ENCODE assay signal across 7 mouse cellular contexts in genomic region chr17:28522623-28523354, GRCm38 (mm10). TPM values are rescaled to one million over a fixed set of nuclear protein-coding genes. Genes with fewer than 3 reads are reported as not detected.
DNase-seq lines count a peak whose midpoint lies in the region; ATAC-seq and TF ChIP-seq lines count a peak whose summit lies in the region.

No protein-coding gene starts in this region.

- peak overlapping the region; percentile 87 for H3K4me2 ChIP-seq in limb, embryonic 11.5 days (ENCODE audit: low read depth, severe bottlenecking)
- H3K4me2 ChIP-seq in midbrain, embryonic 13.5 days (replicated peaks), result peak overlapping the region; percentile 93

- peak; percentile 91 for TF ChIP-seq EP300 in heart, adult 2 months (IDR thresholded peaks at IDR 0.05; ENCODE audit: insufficient read depth, low read depth, low read length)

- peaks cover 50% of the 10 kb centered on the region for H3K4me1 ChIP-seq in embryonic facial prominence, embryonic 10.5 days
- peaks cover 15% of the 10 kb centered on the region for H3K4me1 ChIP-seq in heart, adult 2 months (ENCODE audit: control insufficient read depth, insufficient read depth, low read length)
- H3K4me1 ChIP-seq in kidney, adult 2 months (ENCODE audit: control insufficient read depth, insufficient read depth, low read length), result peaks cover 28% of the 10 kb centered on the region
- peaks cover 8% of the 10 kb centered on the region for H3K4me1 ChIP-seq in limb, embryonic 11.5 days (ENCODE audit: control insufficient read depth, insufficient read depth, low read length)
- H3K4me1 ChIP-seq in midbrain, embryonic 13.5 days (replicated peaks), result peaks cover 30% of the 10 kb centered on the region
- peaks cover 20% of the 10 kb centered on the region for H3K4me1 ChIP-seq in small intestine, adult 2 months (ENCODE audit: control insufficient read depth, insufficient read depth, insufficient read length, low read length)

- DNase-seq in adrenal gland, postnatal 14 days, result peak; percentile 95
- DNase-seq in embryonic facial prominence, embryonic 10.5 days (ENCODE audit: low spot score), result peak; percentile 91
- peak; percentile 96 to 97 for DNase-seq in heart, adult 2 months
- peak; percentile 98 for DNase-seq in kidney, adult 2 months
- peak; percentile 90 for DNase-seq in limb, embryonic 11.5 days (ENCODE audit: low spot score)

- H3K27me3 ChIP-seq in embryonic facial prominence, embryonic 10.5 days (replicated peaks; ENCODE audit: low read depth, poor library complexity, severe bottlenecking), result peaks cover 67% of the 10 kb centered on the region
- H3K27me3 ChIP-seq in heart, adult 2 months (ENCODE audit: control insufficient read depth, insufficient read depth, low read length), result no peaks in the 10 kb centered on the region
- no peaks in the 10 kb centered on the region for H3K27me3 ChIP-seq in kidney, adult 2 months (replicated peaks; ENCODE audit: control insufficient read depth, insufficient read depth, low read length)
- 0 out of 2 replicates have a peak, but pooled peaks cover 13% of the 10 kb centered on the region for H3K27me3 ChIP-seq in limb, embryonic 11.5 days (ENCODE audit: control insufficient read depth, insufficient read depth, low read length)
- peaks cover 50% of the 10 kb centered on the region for H3K27me3 ChIP-seq in midbrain, embryonic 13.5 days
- no peaks in the 10 kb centered on the region for H3K27me3 ChIP-seq in small intestine, adult 2 months (ENCODE audit: control insufficient read depth, insufficient read depth, low read length)

- peak; percentile 99 for TF ChIP-seq POLR2A in heart, adult 2 months (IDR thresholded peaks at IDR 0.05; ENCODE audit: insufficient read depth, low read depth, low read length)
- peak; percentile 90 for TF ChIP-seq POLR2A in kidney, adult 2 months (IDR thresholded peaks at IDR 0.05; ENCODE audit: low read depth, low read length)
- peak; percentile 78 for TF ChIP-seq POLR2A in small intestine, adult 2 months (IDR thresholded peaks at IDR 0.05; ENCODE audit: low read depth, low read length)

- no peaks in the 10 kb centered on the region for H3K79me2 ChIP-seq in heart, adult 2 months (replicated peaks; ENCODE audit: control insufficient read depth, insufficient read depth, low read length)

- peak; percentile 78 for ATAC-seq in limb, embryonic 11.5 days (ENCODE audit: insufficient number of reproducible peaks, low FRiP score, low TSS enrichment, low read depth)
- peak; percentile 80 for ATAC-seq in midbrain, embryonic 13.5 days

- intact Hi-C loops in heart, adult 2 months (cut with DNase I), result loop anchor here (1.0 to 10.0 kb wide), 3 partner anchors 58 to 318 kb away; partner anchors contain the start of gene Def6

- H3K4me3 ChIP-seq in embryonic facial prominence, embryonic 10.5 days, result peak overlapping the region; percentile 79
- H3K4me3 ChIP-seq in heart, adult 2 months, result peak overlapping the region; percentile 79
- H3K4me3 ChIP-seq in kidney, adult 2 months (ENCODE audit: insufficient read depth, low read depth, low read length), result peak overlapping the region; percentile 62
- H3K4me3 ChIP-seq in limb, embryonic 11.5 days (ENCODE audit: low read depth, low read length), result peak overlapping the region; percentile 67
- peak overlapping the region; percentile 73 for H3K4me3 ChIP-seq in midbrain, embryonic 13.5 days (replicated peaks)
- peak overlapping the region; percentile 69 for H3K4me3 ChIP-seq in small intestine, adult 2 months (ENCODE audit: low read depth, low read length)

- TF ChIP-seq CTCF in heart, adult 2 months (IDR thresholded peaks at IDR 0.05), result no peak
- TF ChIP-seq CTCF in kidney, adult 2 months (conservative IDR thresholded peaks at IDR 0.05; ENCODE audit: insufficient read depth, insufficient read length, low read depth, low read length), result no peak
- TF ChIP-seq CTCF in small intestine, adult 2 months (IDR thresholded peaks at IDR 0.05; ENCODE audit: extremely low read depth, insufficient read length, insufficient replicate concordance, low read depth, low read length), result no peak

- under 1% methylated on average over 66 of the region's 66 CpGs for WGBS in embryonic facial prominence, embryonic 10.5 days
- WGBS in heart, adult 2 months, result under 1% methylated on average over 64 of the region's 66 CpGs
- under 1% methylated on average over 66 of the region's 66 CpGs for WGBS in kidney, adult 2 months
- WGBS in limb, embryonic 11.5 days, result under 1% methylated on average over 50 of the region's 66 CpGs
- under 1% methylated on average over 49 of the region's 66 CpGs for WGBS in midbrain, embryonic 13.5 days
- WGBS in small intestine, adult 2 months, result under 1% methylated on average over 49 of the region's 66 CpGs

- H3K27ac ChIP-seq in embryonic facial prominence, embryonic 10.5 days (replicated peaks), result peak overlapping the region; percentile 95
- peak overlapping the region; percentile 96 for H3K27ac ChIP-seq in heart, adult 2 months
- H3K27ac ChIP-seq in kidney, adult 2 months (ENCODE audit: insufficient read depth, low read depth, low read length), result peak overlapping the region; percentile 63
- H3K27ac ChIP-seq in limb, embryonic 11.5 days (replicated peaks; ENCODE audit: low read depth, low read length), result peak overlapping the region; percentile 82
- H3K27ac ChIP-seq in midbrain, embryonic 13.5 days, result peak overlapping the region; percentile 91
- peak overlapping the region; percentile 88 for H3K27ac ChIP-seq in small intestine, adult 2 months (ENCODE audit: insufficient read depth, low read depth, low read length)

- peak overlapping the region; percentile 83 for H3K9ac ChIP-seq in heart, adult 2 months (ENCODE audit: low read depth, low read length)
- peak overlapping the region; percentile 76 for H3K9ac ChIP-seq in limb, embryonic 11.5 days (ENCODE audit: low read length)
- peak overlapping the region; percentile 85 for H3K9ac ChIP-seq in midbrain, embryonic 13.5 days (replicated peaks)

- H3K9me3 ChIP-seq in embryonic facial prominence, embryonic 10.5 days, result no peaks in the 10 kb centered on the region
- no peaks in the 10 kb centered on the region for H3K9me3 ChIP-seq in limb, embryonic 11.5 days (ENCODE audit: control insufficient read depth, low read length)
- no peaks in the 10 kb centered on the region for H3K9me3 ChIP-seq in midbrain, embryonic 13.5 days

- H3K36me3 ChIP-seq in embryonic facial prominence, embryonic 10.5 days (replicated peaks), result no peaks in the 10 kb centered on the region
- no peaks in the 10 kb centered on the region for H3K36me3 ChIP-seq in heart, adult 2 months (ENCODE audit: control insufficient read depth, insufficient read depth, low read length)
- H3K36me3 ChIP-seq in kidney, adult 2 months (ENCODE audit: control insufficient read depth, insufficient read depth, low read length), result no peaks in the 10 kb centered on the region
- H3K36me3 ChIP-seq in limb, embryonic 11.5 days (ENCODE audit: control insufficient read depth, insufficient read depth, low read length), result no peaks in the 10 kb centered on the region
- H3K36me3 ChIP-seq in midbrain, embryonic 13.5 days, result no peaks in the 10 kb centered on the region
- no peaks in the 10 kb centered on the region for H3K36me3 ChIP-seq in small intestine, adult 2 months (ENCODE audit: control insufficient read depth, insufficient read depth, low read length)

RNA-seq across cellular contexts. Expression of gene Fkbp5, which starts 5.5 kb away (rescaled TPM):
- 73.0 and 118 TPM in 2 replicates for total RNA-seq in adrenal gland, postnatal 14 days (2021)
- 32.0 and 32.8 TPM in 2 replicates for polyA plus RNA-seq in embryonic facial prominence, embryonic 10.5 days (2016; fragmentation: Nextera tagmentation; extraction: Ambion mirVana)
- total RNA-seq in heart, adult 2 months (2021), result 10 to 100 TPM; 63.3 to 70.2 TPM
- 7.8 and 8.5 TPM in 2 replicates for polyA plus RNA-seq in heart, adult 2 months (2012; rRNA removed)
- polyA plus RNA-seq in kidney, adult 2 months (2012; rRNA removed), result 13.4 and 14.3 TPM in 2 replicates
- 11.6 and 12.2 TPM in 2 replicates for polyA plus RNA-seq in limb, embryonic 11.5 days (2014; fragmentation: Nextera tagmentation; extraction: Ambion mirVana)
- 30.0 and 30.9 TPM in 2 replicates for polyA plus RNA-seq in midbrain, embryonic 13.5 days (2015; fragmentation: Nextera tagmentation; extraction: Ambion mirVana)
- 4.0 and 10.6 TPM in 2 replicates for polyA plus RNA-seq in small intestine, adult 2 months (2012; rRNA removed)

RNA-seq across cellular contexts. Expression of gene Armc12, which starts 7.8 kb away (rescaled TPM):
- total RNA-seq in adrenal gland, postnatal 14 days (2021), result not detected in 2 replicates
- not detected in 2 replicates for polyA plus RNA-seq in embryonic facial prominence, embryonic 10.5 days (2016; fragmentation: Nextera tagmentation; extraction: Ambion mirVana)
- total RNA-seq in heart, adult 2 months (2021), result not detected
- 0.33 and 0.47 TPM in 2 replicates for polyA plus RNA-seq in heart, adult 2 months (2012; rRNA removed)
- polyA plus RNA-seq in kidney, adult 2 months (2012; rRNA removed), result 0.20 TPM in 1 of 2 replicates, not detected in the other
- polyA plus RNA-seq in limb, embryonic 11.5 days (2014; fragmentation: Nextera tagmentation; extraction: Ambion mirVana), result not detected in 2 replicates
- polyA plus RNA-seq in midbrain, embryonic 13.5 days (2015; fragmentation: Nextera tagmentation; extraction: Ambion mirVana), result not detected in 2 replicates
- polyA plus RNA-seq in small intestine, adult 2 months (2012; rRNA removed), result not detected in 2 replicates

RNA-seq across cellular contexts. Expression of gene Clpsl2, which starts 26.4 kb away (rescaled TPM):
- total RNA-seq in adrenal gland, postnatal 14 days (2021), result not detected in 2 replicates
- polyA plus RNA-seq in embryonic facial prominence, embryonic 10.5 days (2016; fragmentation: Nextera tagmentation; extraction: Ambion mirVana), result not detected in 2 replicates
- not detected for total RNA-seq in heart, adult 2 months (2021)
- polyA plus RNA-seq in heart, adult 2 months (2012; rRNA removed), result not detected in 2 replicates
- not detected in 2 replicates for polyA plus RNA-seq in kidney, adult 2 months (2012; rRNA removed)
- polyA plus RNA-seq in limb, embryonic 11.5 days (2014; fragmentation: Nextera tagmentation; extraction: Ambion mirVana), result not detected in 2 replicates
- polyA plus RNA-seq in midbrain, embryonic 13.5 days (2015; fragmentation: Nextera tagmentation; extraction: Ambion mirVana), result not detected in 2 replicates
- polyA plus RNA-seq in small intestine, adult 2 months (2012; rRNA removed), result not detected in 2 replicates

RNA-seq across cellular contexts. Expression of gene Clps, which starts 37.8 kb away (rescaled TPM):
- not detected in 2 replicates for total RNA-seq in adrenal gland, postnatal 14 days (2021)
- not detected in 2 replicates for polyA plus RNA-seq in embryonic facial prominence, embryonic 10.5 days (2016; fragmentation: Nextera tagmentation; extraction: Ambion mirVana)
- total RNA-seq in heart, adult 2 months (2021), result not detected
- 0.90 and 2.0 TPM in 2 replicates for polyA plus RNA-seq in heart, adult 2 months (2012; rRNA removed)
- polyA plus RNA-seq in kidney, adult 2 months (2012; rRNA removed), result 0.35 and 2.0 TPM in 2 replicates
- polyA plus RNA-seq in limb, embryonic 11.5 days (2014; fragmentation: Nextera tagmentation; extraction: Ambion mirVana), result not detected in 2 replicates
- polyA plus RNA-seq in midbrain, embryonic 13.5 days (2015; fragmentation: Nextera tagmentation; extraction: Ambion mirVana), result 0.66 and 0.71 TPM in 2 replicates
- polyA plus RNA-seq in small intestine, adult 2 months (2012; rRNA removed), result 1,332 and 30,405 TPM in 2 replicates

RNA-seq across cellular contexts. Expression of gene Lhfpl5, which starts 52.7 kb away (rescaled TPM):
- total RNA-seq in adrenal gland, postnatal 14 days (2021), result 1.7 and 3.3 TPM in 2 replicates
- polyA plus RNA-seq in embryonic facial prominence, embryonic 10.5 days (2016; fragmentation: Nextera tagmentation; extraction: Ambion mirVana), result 1.1 TPM in 2 replicates
- total RNA-seq in heart, adult 2 months (2021), result not detected
- 0.18 and 0.20 TPM in 2 replicates for polyA plus RNA-seq in heart, adult 2 months (2012; rRNA removed)
- 0.19 and 0.41 TPM in 2 replicates for polyA plus RNA-seq in kidney, adult 2 months (2012; rRNA removed)
- polyA plus RNA-seq in limb, embryonic 11.5 days (2014; fragmentation: Nextera tagmentation; extraction: Ambion mirVana), result 0.26 and 0.36 TPM in 2 replicates
- polyA plus RNA-seq in midbrain, embryonic 13.5 days (2015; fragmentation: Nextera tagmentation; extraction: Ambion mirVana), result 4.1 and 4.2 TPM in 2 replicates
- 0.66 and 1.0 TPM in 2 replicates for polyA plus RNA-seq in small intestine, adult 2 months (2012; rRNA removed)

Comparison
In these comparisons a context has a peak if more than half of its experiments do, and no peak if none do; other contexts are left out.
1. Peak in every context shown above with its lines: DNase-seq, ATAC-seq, H3K4me3 ChIP-seq and H3K27ac ChIP-seq.